Mouse (Mus musculus) stomach, postnatal 0 days (tissue): ENCODE results near the gene Xrn1. TPM values are rescaled to one million over a fixed set of nuclear protein-coding genes. Genes with fewer than 3 reads are reported as not detected.
"Not testable (repeated sequence)": the region's sequence is repeated elsewhere in the genome, so short reads cannot be mapped to it uniquely, and the experiment has no call there.

Experiments used
- ATAC-seq: fragments of 200-750 bp; cut with Nextera tagmentation; 2 replicates; pipeline ENCODE4 v1.8.0; 2017; ENCODE audit not compliant: low FRiP score, low TSS enrichment
- DNase-seq: peaks from one replicate; pipeline ENCODE4 v3.0.0-alpha.2; 2016; ENCODE audit warnings: low spot score
- H3K27ac ChIP-seq: fragments of 300-500 bp; sonication (generic); replicated peaks from 2 replicates; pipeline ENCODE4 v1.5.1; 2014; ENCODE audit warnings: mild to moderate bottlenecking, control low read depth
- H3K27me3 ChIP-seq: fragments of 300-500 bp; sonication (generic); 2 replicates; pipeline ENCODE4 v1.6.1; 2014; ENCODE audit warnings: low read length; ENCODE audit not compliant: control insufficient read depth, insufficient read depth
- H3K36me3 ChIP-seq: fragments of 300-500 bp; sonication (generic); 2 replicates; pipeline ENCODE4 v1.6.1; 2014; ENCODE audit warnings: low read length, mixed read lengths; ENCODE audit not compliant: control insufficient read depth, insufficient read depth
- H3K4me1 ChIP-seq: fragments of 300-500 bp; sonication (generic); replicated peaks from 2 replicates; pipeline ENCODE4 v1.6.1; 2014; ENCODE audit warnings: antibody characterized with exemption; ENCODE audit not compliant: control insufficient read depth, insufficient read depth
- H3K4me2 ChIP-seq: fragments of 300-500 bp; sonication (generic); replicated peaks from 2 replicates; pipeline ENCODE4 v1.6.1; 2014; ENCODE audit warnings: low read depth, mild to moderate bottlenecking, control low read depth, moderate library complexity
- H3K4me3 ChIP-seq: fragments of 300-500 bp; sonication (generic); 2 replicates; pipeline ENCODE4 v1.5.1; 2014; ENCODE audit warnings: low read depth, low read length, control low read depth
- H3K9ac ChIP-seq: fragments of 300-500 bp; sonication (generic); 2 replicates; pipeline ENCODE4 v1.6.1; 2014; ENCODE audit warnings: mild to moderate bottlenecking, low read length, control low read depth, mixed read lengths
- H3K9me3 ChIP-seq: fragments of 300-500 bp; sonication (generic); 2 replicates; pipeline ENCODE4 v1.6.1; 2016; ENCODE audit warnings: low read length; ENCODE audit not compliant: control insufficient read depth
- CTCF ChIP-seq: IDR thresholded peaks from 2 replicates; pipeline ENCODE4 v1.5.1; 2016; ENCODE audit warnings: antibody characterized with exemption, low read depth, mild to moderate bottlenecking, moderate library complexity
- EP300 ChIP-seq: optimal IDR thresholded peaks from 2 replicates; pipeline ENCODE3; 2016; ENCODE audit warnings: antibody characterized with exemption
- WGBS: fragments of 180-500 bp; shearing (Covaris S2); extraction: QIAGEN DNeasy Blood & Tissue Kit; methylation state at CpG from one replicate; pipeline ENCODE4 v1.1.7; 2014; 5-methylcytosine and 5-hydroxymethylcytosine counted together
- polyA plus RNA-seq: library from polyadenylated mRNA; unstranded; fragments of >200 nt; fragmentation: Nextera tagmentation; extraction: Ambion mirVana; gene quantifications from 2 replicates; pipeline ENCODE4 v1.2.1, GENCODE M21; 2015

The Xrn1 gene
- polyA plus RNA-seq = 5.4 and 7.6 TPM in 2 replicates

GRCm38 (mm10) chr9:95954585-95955461 is at the start of gene Xrn1:
TSS of gene Xrn1 (plus strand) at chr9:95954760.
- DNase-seq (peak; percentile 95), ATAC-seq (peak; percentile 100)
- Histone ChIP-seq H3K4me3 (peak within 1 kb of the TSS; percentile 96), H3K4me2 (peak within 1 kb of the TSS; percentile 75), H3K27ac (peak within 1 kb of the TSS; percentile 97), H3K9ac (peak within 1 kb of the TSS; percentile 99), H3K9me3 (no peaks in the 10 kb centered on the region), H3K27me3 (no peaks in the 10 kb centered on the region), H3K36me3 (no peaks in the 10 kb centered on the region), H3K4me1 (no peaks in the 10 kb centered on the region)
- 0% methylated on average over 57 of the region's 57 CpGs for WGBS
- no peak for TF ChIP-seq CTCF
- TF ChIP-seq EP300 = no peak

GRCm38 (mm10) chr9:95932855-95933254 is 21.7 kb upstream of the Xrn1 start:
- Histone ChIP-seq H3K27ac (no peak overlapping the region), H3K9me3 (no peaks in the 10 kb centered on the region), H3K4me1 (no peaks in the 10 kb centered on the region), H3K4me3 (no peak overlapping the region), H3K4me2 (no peak overlapping the region), H3K36me3 (no peaks in the 10 kb centered on the region; the same call in 1 of the 2 replicates), H3K9ac (no peak overlapping the region), H3K27me3 (no peaks in the 10 kb centered on the region)
- no peak for DNase-seq
- ATAC-seq = no peak
- TF ChIP-seq EP300 (no peak), CTCF (0 out of 2 replicates have a peak, but pooled peaks have one; percentile 16)

DNA sequence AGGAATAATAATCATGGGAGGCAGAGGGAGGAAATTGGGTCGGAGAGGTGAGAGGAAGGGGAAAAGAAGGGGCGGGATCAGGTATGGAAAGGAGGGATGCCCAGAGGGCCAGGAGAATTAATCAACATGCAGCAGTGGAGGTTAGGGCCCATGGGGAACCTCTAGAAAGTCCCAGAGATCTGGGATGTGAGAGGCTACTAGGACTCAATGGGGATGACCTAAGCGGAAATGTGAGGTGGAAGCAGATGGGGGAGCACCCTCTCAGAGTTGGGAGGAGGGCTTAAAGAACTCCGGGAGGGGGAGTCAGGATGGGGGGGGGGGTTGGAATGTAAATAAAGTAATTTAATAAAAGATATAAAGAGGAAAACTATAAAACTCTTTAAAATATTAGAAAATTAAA is 902 bp upstream of the Xrn1 start:
- H3K27me3 ChIP-seq = no peaks in the 10 kb centered on the region
- ATAC-seq (no peak), DNase-seq (no peak)
- H3K36me3 ChIP-seq = no peaks in the 10 kb centered on the region
- H3K4me1 ChIP-seq = no peaks in the 10 kb centered on the region
- H3K9me3 ChIP-seq = no peaks in the 10 kb centered on the region
- peak overlapping the region; percentile 75 for H3K4me2 ChIP-seq
- peak overlapping the region; percentile 96 for H3K4me3 ChIP-seq
- no peak overlapping the region for H3K27ac ChIP-seq
- TF ChIP-seq CTCF (no peak), EP300 (no peak)
- WGBS = 72% methylated on average over 4 of the region's 4 CpGs
- H3K9ac ChIP-seq = no peak overlapping the region

DNA sequence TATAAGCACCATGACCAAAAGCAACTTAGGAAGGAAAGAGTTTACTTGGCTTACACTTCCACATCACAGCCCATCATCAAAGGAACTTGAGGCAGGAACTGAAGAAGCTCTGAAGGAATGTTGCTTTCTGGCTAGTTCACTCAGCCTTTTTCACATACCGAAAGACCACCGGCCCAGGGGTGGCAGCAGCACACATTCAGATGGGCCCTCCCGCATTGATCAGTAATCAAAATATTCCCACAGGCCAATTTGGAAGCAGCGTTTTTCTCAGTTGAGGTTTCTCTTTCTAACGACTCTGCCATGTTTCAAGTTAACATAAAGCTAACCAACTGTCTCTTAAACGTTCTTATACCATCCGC is 355 bp upstream of the Xrn1 start:
- peak overlapping the region; percentile 96 for H3K4me3 ChIP-seq
- no peaks in the 10 kb centered on the region for H3K4me1 ChIP-seq
- no peaks in the 10 kb centered on the region for H3K27me3 ChIP-seq
- H3K9me3 ChIP-seq = no peaks in the 10 kb centered on the region
- DNase-seq (no peak), ATAC-seq (peak; percentile 19)
- no peak for TF ChIP-seq CTCF
- no peak for TF ChIP-seq EP300
- peak overlapping the region; percentile 99 for H3K9ac ChIP-seq
- H3K36me3 ChIP-seq = no peaks in the 10 kb centered on the region
- 0% methylated on average over 7 of the region's 7 CpGs for WGBS
- peak overlapping the region; percentile 97 for H3K27ac ChIP-seq
- H3K4me2 ChIP-seq = peak overlapping the region; percentile 75

- no peak for ATAC-seq
- Histone ChIP-seq H3K4me1 (no peaks in the 10 kb centered on the region), H3K9ac (no peak overlapping the region), H3K4me2 (no peak overlapping the region), H3K27me3 (no peaks in the 10 kb centered on the region), H3K36me3 (no peaks in the 10 kb centered on the region), H3K9me3 (no peaks in the 10 kb centered on the region), H3K4me3 (no peak overlapping the region), H3K27ac (no peak overlapping the region)
- TF ChIP-seq CTCF = no peak
- no peak for TF ChIP-seq EP300
- 87% methylated on average over 2 of the region's 2 CpGs for WGBS
- DNase-seq = no peak
Observed at GRCm38 (mm10) chr9:95957611-95958010, 3.1 kb downstream of the Xrn1 start.

GRCm38 (mm10) chr9:95958041-95958730 is 3.6 kb downstream of the Xrn1 start:
- no peak for DNase-seq
- Histone ChIP-seq H3K4me2 (no peak overlapping the region), H3K9me3 (no peaks in the 10 kb centered on the region), H3K36me3 (no peaks in the 10 kb centered on the region), H3K9ac (no peak overlapping the region), H3K27me3 (no peaks in the 10 kb centered on the region), H3K4me1 (no peaks in the 10 kb centered on the region), H3K27ac (no peak overlapping the region), H3K4me3 (no peak overlapping the region)
- ATAC-seq = no peak
- WGBS = 90% methylated on average over 7 of the region's 7 CpGs
- no peak for TF ChIP-seq EP300
- TF ChIP-seq CTCF = no peak

DNA sequence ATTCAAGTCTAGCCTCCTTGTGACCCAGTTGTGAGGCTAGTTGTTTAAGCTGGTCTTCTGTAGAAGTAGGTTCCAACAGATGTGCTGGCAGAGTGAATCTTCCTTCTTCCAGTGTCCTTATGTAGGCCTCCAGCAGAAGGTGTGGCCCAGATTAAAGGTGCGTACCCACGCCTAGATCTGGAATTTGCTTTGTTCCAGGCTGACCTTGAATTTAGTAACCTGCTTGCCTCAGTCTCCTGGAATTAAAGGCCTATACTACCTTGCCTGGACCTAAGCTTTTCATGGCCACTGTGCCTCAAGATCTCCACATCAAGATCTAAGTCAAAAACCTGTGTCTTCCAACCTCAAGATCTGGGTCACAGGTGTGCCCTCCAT is 4.2 kb downstream of the Xrn1 start:
- not testable (repeated sequence) for H3K9ac ChIP-seq, H3K4me1 ChIP-seq, H3K27ac ChIP-seq, DNase-seq, H3K36me3 ChIP-seq, H3K27me3 ChIP-seq, H3K4me3 ChIP-seq, H3K9me3 ChIP-seq, H3K4me2 ChIP-seq, ATAC-seq
- 79% methylated on average over 2 of the region's 2 CpGs for WGBS
